Mouse (Mus musculus): ENCODE measurements around the gene Foxc1.
A peak's percentile ranks its signal among the peaks of the same experiment; 100 is the strongest.

DNA sequence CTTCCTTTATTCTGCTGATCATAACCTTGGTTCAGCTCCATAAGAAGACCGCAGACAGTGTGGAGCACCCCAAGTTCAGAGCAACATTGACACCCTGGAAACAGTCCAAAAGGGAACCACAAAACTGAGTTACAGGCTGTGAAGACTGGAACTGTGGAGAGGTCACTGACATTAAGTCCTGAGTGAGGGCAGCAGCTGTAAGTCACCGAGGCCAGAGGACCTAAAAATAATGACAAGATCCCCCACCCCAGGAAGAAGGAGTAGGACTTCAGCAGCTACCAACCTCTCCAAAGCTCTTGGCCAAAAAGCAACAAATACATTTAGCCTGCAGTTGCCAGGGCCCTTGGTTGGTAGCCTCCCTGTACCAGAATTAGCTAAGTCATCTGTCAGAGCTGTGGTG lies 40.9 kb upstream of the Foxc1 start:
- TF ChIP-seq CTCF (IDR thresholded peaks at IDR 0.05; ENCODE audit: control insufficient read depth, insufficient read depth, insufficient read length) (no peak), MAX (IDR thresholded peaks at IDR 0.05) (peak; percentile 55), MYOG (IDR thresholded peaks at IDR 0.05; ENCODE audit: control insufficient read depth, extremely low read depth, insufficient read length) (no peak), MYOD1 (IDR thresholded peaks at IDR 0.05; ENCODE audit: control insufficient read depth, insufficient read length, low read depth) (peak; percentile 98), CEBPB (IDR thresholded peaks at IDR 0.05; ENCODE audit: low read depth) (no peak)
